Mouse (Mus musculus): ENCODE measurements around the gene Zfp287. TPM values are rescaled to one million over a fixed set of nuclear protein-coding genes. Genes with fewer than 3 reads are reported as not detected.

The Zfp287 gene
- polyA plus RNA-seq, 1 experiment from 2014 or later, result 25.2 TPM

DNA sequence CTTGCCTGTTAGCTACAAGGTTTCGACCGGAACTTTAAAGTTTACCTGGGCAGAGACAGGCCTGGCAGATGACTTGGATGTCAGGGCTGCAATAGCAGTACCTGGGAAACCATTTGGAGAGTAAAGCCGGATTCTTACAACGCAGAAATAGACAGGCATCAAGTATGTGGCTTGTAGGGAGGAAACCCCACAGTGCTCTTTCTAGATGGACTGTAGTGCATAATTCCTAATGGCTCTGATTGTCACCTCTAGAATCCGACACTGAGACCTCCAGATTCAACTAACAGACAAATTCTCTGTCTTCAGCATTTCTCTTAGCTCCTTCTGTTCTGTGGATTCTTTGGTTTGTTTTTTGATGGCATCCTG is 300 bp upstream of the Zfp287 start:
- H3K9me3 ChIP-seq (ENCODE audit: control insufficient read depth, low read length), result no peaks in the 10 kb centered on the region
- H3K4me1 ChIP-seq (ENCODE audit: control insufficient read depth, insufficient read depth, low read length), result peaks cover 13% of the 10 kb centered on the region
- H3K36me3 ChIP-seq (ENCODE audit: control insufficient read depth, insufficient read depth, low read length), result peaks cover 18% of the 10 kb centered on the region
- 4% methylated on average over 5 of the region's 5 CpGs for whole genome bisulfite sequencing
- H3K27me3 ChIP-seq (ENCODE audit: control insufficient read depth, insufficient read depth, low read length), result no peaks in the 10 kb centered on the region
- H3K9ac ChIP-seq (replicated peaks; ENCODE audit: low read length), result no peak overlapping the region; the same call in 1 of the 2 replicates
- H3K4me3 ChIP-seq (replicated peaks; ENCODE audit: low read depth, low read length), result peak overlapping the region; percentile 90
- ATAC-seq (ENCODE audit: low FRiP score, low TSS enrichment), result peak; percentile 29; the same call in 1 of the 2 replicates
- DNase-seq, result no peak
- peak overlapping the region; percentile 97 for H3K27ac ChIP-seq (replicated peaks; ENCODE audit: low read depth, low read length)
- H3K4me2 ChIP-seq (ENCODE audit: low read length), result peak overlapping the region; percentile 70

- Histone ChIP-seq H3K9ac (replicated peaks; ENCODE audit: low read length) (no peak overlapping the region), H3K9me3 (ENCODE audit: control insufficient read depth, low read length) (no peaks in the 10 kb centered on the region), H3K4me3 (replicated peaks; ENCODE audit: low read depth, low read length) (no peak overlapping the region), H3K27me3 (ENCODE audit: control insufficient read depth, insufficient read depth, low read length) (no peaks in the 10 kb centered on the region), H3K4me2 (ENCODE audit: low read length) (no peak overlapping the region), H3K36me3 (ENCODE audit: control insufficient read depth, insufficient read depth, low read length) (peaks cover 50% of the 10 kb centered on the region), H3K27ac (replicated peaks; ENCODE audit: low read depth, low read length) (no peak overlapping the region), H3K4me1 (ENCODE audit: control insufficient read depth, insufficient read depth, low read length) (peaks cover 13% of the 10 kb centered on the region)
- WGBS, result 96% methylated on average over 8 of the region's 8 CpGs
- ATAC-seq (ENCODE audit: low FRiP score, low TSS enrichment) (no peak), DNase-seq (no peak)
Observed at GRCm38 (mm10) chr11:62728276-62728675, 3.4 kb downstream of the Zfp287 start.

- no peak overlapping the region for H3K27ac ChIP-seq (replicated peaks; ENCODE audit: low read depth, low read length)
- H3K4me1 ChIP-seq (ENCODE audit: control insufficient read depth, insufficient read depth, low read length), result no peaks in the 10 kb centered on the region
- no peaks in the 10 kb centered on the region for H3K9me3 ChIP-seq (ENCODE audit: control insufficient read depth, low read length)
- WGBS, result 88% methylated on average over 5 of the region's 5 CpGs
- no peak for DNase-seq
- no peaks in the 10 kb centered on the region for H3K27me3 ChIP-seq (ENCODE audit: control insufficient read depth, insufficient read depth, low read length)
- H3K4me2 ChIP-seq (ENCODE audit: low read length), result no peak overlapping the region
- no peak overlapping the region for H3K4me3 ChIP-seq (replicated peaks; ENCODE audit: low read depth, low read length)
- no peak overlapping the region for H3K9ac ChIP-seq (replicated peaks; ENCODE audit: low read length)
- peaks cover 62% of the 10 kb centered on the region for H3K36me3 ChIP-seq (ENCODE audit: control insufficient read depth, insufficient read depth, low read length)
- ATAC-seq (ENCODE audit: low FRiP score, low TSS enrichment), result no peak
Observed at GRCm38 (mm10) chr11:62710657-62711056, 21.0 kb downstream of the Zfp287 start.

DNA sequence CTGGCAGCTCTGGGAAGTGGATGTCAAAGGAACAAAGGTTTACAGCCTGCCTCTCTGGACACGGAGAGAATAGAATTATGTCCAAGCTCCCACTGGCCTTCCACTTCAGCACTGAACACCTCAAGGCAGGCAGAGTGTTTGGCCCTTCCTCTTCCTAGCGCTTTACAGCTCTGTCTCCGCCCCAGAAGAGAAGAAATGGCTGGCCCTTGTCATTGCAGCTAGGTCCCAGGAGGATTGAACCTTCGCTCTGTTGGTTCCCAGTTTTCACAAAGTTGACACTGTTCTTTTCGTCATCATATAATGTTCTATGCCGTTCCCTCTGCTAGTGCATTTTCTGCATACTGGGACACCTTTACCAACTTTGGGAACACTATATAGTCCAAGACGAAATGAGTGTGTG is 23.5 kb downstream of the Zfp287 start:
- WGBS, result 80% methylated on average over 7 of the region's 7 CpGs
- H3K4me1 ChIP-seq (ENCODE audit: control insufficient read depth, insufficient read depth, low read length), result no peaks in the 10 kb centered on the region

DNA sequence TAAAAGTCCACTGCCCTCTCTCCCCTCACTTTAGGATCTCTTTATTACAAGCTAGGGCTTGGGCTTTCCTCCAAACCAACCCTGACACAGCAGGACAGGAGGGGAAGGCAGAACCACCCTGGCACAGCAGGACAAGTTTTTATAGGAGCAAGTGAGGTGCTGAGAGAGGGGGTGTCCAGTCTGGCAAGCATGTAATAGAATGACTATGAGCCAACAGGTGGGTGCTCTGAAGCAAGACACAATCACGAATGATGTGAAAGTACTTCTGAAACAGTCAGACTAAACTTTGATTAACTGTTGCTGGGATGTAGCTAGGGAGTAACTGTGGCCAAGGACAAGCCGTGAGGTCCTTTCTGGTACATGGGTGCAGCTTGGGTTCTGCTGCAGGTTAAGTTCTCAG is 25.6 kb downstream of the Zfp287 start:
- WGBS, result 93% methylated on average over 2 of the region's 2 CpGs
- DNase-seq (no peak), ATAC-seq (ENCODE audit: low FRiP score, low TSS enrichment) (no peak)
- Histone ChIP-seq H3K9ac (replicated peaks; ENCODE audit: low read length) (no peak overlapping the region), H3K4me2 (ENCODE audit: low read length) (no peak overlapping the region), H3K9me3 (ENCODE audit: control insufficient read depth, low read length) (no peaks in the 10 kb centered on the region), H3K4me3 (replicated peaks; ENCODE audit: low read depth, low read length) (no peak overlapping the region), H3K27me3 (ENCODE audit: control insufficient read depth, insufficient read depth, low read length) (no peaks in the 10 kb centered on the region), H3K4me1 (ENCODE audit: control insufficient read depth, insufficient read depth, low read length) (no peaks in the 10 kb centered on the region), H3K36me3 (ENCODE audit: control insufficient read depth, insufficient read depth, low read length) (peaks cover 27% of the 10 kb centered on the region), H3K27ac (replicated peaks; ENCODE audit: low read depth, low read length) (no peak overlapping the region)

More for the DNA sequence above, 23.5 kb downstream of the Zfp287 start:
- ATAC-seq (ENCODE audit: low FRiP score, low TSS enrichment), result no peak
- H3K4me2 ChIP-seq (ENCODE audit: low read length), result no peak overlapping the region
- no peak overlapping the region for H3K9ac ChIP-seq (replicated peaks; ENCODE audit: low read length)
- DNase-seq, result no peak
- no peaks in the 10 kb centered on the region for H3K27me3 ChIP-seq (ENCODE audit: control insufficient read depth, insufficient read depth, low read length)
- H3K9me3 ChIP-seq (ENCODE audit: control insufficient read depth, low read length), result no peaks in the 10 kb centered on the region
- no peak overlapping the region for H3K4me3 ChIP-seq (replicated peaks; ENCODE audit: low read depth, low read length)
- peaks cover 42% of the 10 kb centered on the region for H3K36me3 ChIP-seq (ENCODE audit: control insufficient read depth, insufficient read depth, low read length)
- no peak overlapping the region for H3K27ac ChIP-seq (replicated peaks; ENCODE audit: low read depth, low read length)

DNA sequence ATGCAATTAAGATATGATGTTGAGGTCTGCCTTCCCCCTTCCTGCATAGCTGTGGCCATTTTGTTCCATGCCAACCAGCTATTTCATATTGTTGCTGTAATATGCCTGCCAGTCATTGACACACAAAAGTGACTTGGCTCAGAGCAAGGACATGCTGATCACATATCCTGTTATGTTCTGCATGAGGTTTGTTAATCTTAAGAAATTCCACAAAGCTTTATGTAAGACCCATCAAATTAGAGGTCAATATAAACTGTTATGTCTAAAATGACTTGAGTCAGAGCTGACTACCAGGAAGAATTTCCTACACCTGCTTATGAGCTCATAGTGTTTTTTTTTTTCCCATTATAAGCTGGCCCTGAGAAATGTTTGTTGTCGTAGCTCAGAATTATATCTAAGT is 30.5 kb downstream of the Zfp287 start:
- no peaks in the 10 kb centered on the region for H3K4me1 ChIP-seq (ENCODE audit: control insufficient read depth, insufficient read depth, low read length)
- no peak overlapping the region for H3K9ac ChIP-seq (replicated peaks; ENCODE audit: low read length)
- H3K27ac ChIP-seq (replicated peaks; ENCODE audit: low read depth, low read length), result no peak overlapping the region
- H3K4me2 ChIP-seq (ENCODE audit: low read length), result no peak overlapping the region
- DNase-seq (no peak), ATAC-seq (ENCODE audit: low FRiP score, low TSS enrichment) (no peak)
- 86% methylated on average over 1 of the region's 1 CpGs for whole genome bisulfite sequencing
- H3K27me3 ChIP-seq (ENCODE audit: control insufficient read depth, insufficient read depth, low read length), result no peaks in the 10 kb centered on the region
- H3K4me3 ChIP-seq (replicated peaks; ENCODE audit: low read depth, low read length), result no peak overlapping the region
- no peaks in the 10 kb centered on the region for H3K9me3 ChIP-seq (ENCODE audit: control insufficient read depth, low read length)
- no peaks in the 10 kb centered on the region for H3K36me3 ChIP-seq (ENCODE audit: control insufficient read depth, insufficient read depth, low read length)

GRCm38 (mm10) chr11:62699749-62700148 is 32.0 kb downstream of the Zfp287 start:
- no peak overlapping the region for H3K27ac ChIP-seq (replicated peaks; ENCODE audit: low read depth, low read length)
- no peak overlapping the region for H3K4me3 ChIP-seq (replicated peaks; ENCODE audit: low read depth, low read length)
- H3K36me3 ChIP-seq (ENCODE audit: control insufficient read depth, insufficient read depth, low read length), result no peaks in the 10 kb centered on the region
- H3K27me3 ChIP-seq (ENCODE audit: control insufficient read depth, insufficient read depth, low read length), result no peaks in the 10 kb centered on the region
- no peaks in the 10 kb centered on the region for H3K4me1 ChIP-seq (ENCODE audit: control insufficient read depth, insufficient read depth, low read length)
- H3K4me2 ChIP-seq (ENCODE audit: low read length), result no peak overlapping the region
- 74% methylated on average over 4 of the region's 4 CpGs for WGBS
- H3K9me3 ChIP-seq (ENCODE audit: control insufficient read depth, low read length), result no peaks in the 10 kb centered on the region
- H3K9ac ChIP-seq (replicated peaks; ENCODE audit: low read length), result no peak overlapping the region
- ATAC-seq (ENCODE audit: low FRiP score, low TSS enrichment), result no peak
- DNase-seq, result peak; percentile 26

DNA sequence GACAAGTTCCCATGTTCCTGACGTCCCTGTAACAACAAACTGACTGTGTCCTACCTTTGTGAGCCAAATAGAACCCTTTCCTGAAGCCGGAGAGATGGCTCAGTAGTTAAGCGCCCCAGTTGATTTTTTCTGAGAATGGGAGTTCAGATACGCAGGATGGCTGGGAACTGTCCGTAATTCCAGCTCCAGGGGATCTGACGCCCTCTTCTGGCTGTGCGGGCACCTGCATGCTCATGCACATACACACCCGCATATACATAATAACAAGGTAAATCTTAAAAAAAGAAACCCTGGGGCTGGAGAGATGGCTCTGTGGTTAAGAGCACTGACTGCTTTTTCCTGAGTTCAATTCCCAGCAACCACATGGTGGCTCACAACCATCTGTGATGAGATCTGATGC is 36.6 kb downstream of the Zfp287 start:
- no peak overlapping the region for H3K4me2 ChIP-seq (ENCODE audit: low read length)
- no peaks in the 10 kb centered on the region for H3K9me3 ChIP-seq (ENCODE audit: control insufficient read depth, low read length)
- H3K4me3 ChIP-seq (replicated peaks; ENCODE audit: low read depth, low read length), result no peak overlapping the region
- no peaks in the 10 kb centered on the region for H3K4me1 ChIP-seq (ENCODE audit: control insufficient read depth, insufficient read depth, low read length)
- no peaks in the 10 kb centered on the region for H3K36me3 ChIP-seq (ENCODE audit: control insufficient read depth, insufficient read depth, low read length)
- H3K9ac ChIP-seq (replicated peaks; ENCODE audit: low read length), result no peak overlapping the region
- ATAC-seq (ENCODE audit: low FRiP score, low TSS enrichment) (no peak), DNase-seq (no peak)
- H3K27ac ChIP-seq (replicated peaks; ENCODE audit: low read depth, low read length), result no peak overlapping the region
- no peaks in the 10 kb centered on the region for H3K27me3 ChIP-seq (ENCODE audit: control insufficient read depth, insufficient read depth, low read length)
- WGBS, result 93% methylated on average over 8 of the region's 8 CpGs

GRCm38 (mm10) chr11:62693299-62694184 is 38.2 kb downstream of the Zfp287 start:
- H3K36me3 ChIP-seq (ENCODE audit: control insufficient read depth, insufficient read depth, low read length), result no peaks in the 10 kb centered on the region
- H3K4me1 ChIP-seq (ENCODE audit: control insufficient read depth, insufficient read depth, low read length), result no peaks in the 10 kb centered on the region
- no peak for ATAC-seq (ENCODE audit: low FRiP score, low TSS enrichment)
- 0 out of 2 replicates have a peak overlapping the region, but pooled peaks have one; percentile 32 for H3K27ac ChIP-seq (replicated peaks; ENCODE audit: low read depth, low read length)
- peak; percentile 93 for DNase-seq
- no peak overlapping the region for H3K9ac ChIP-seq (replicated peaks; ENCODE audit: low read length)
- no peak overlapping the region for H3K4me2 ChIP-seq (ENCODE audit: low read length)
- no peaks in the 10 kb centered on the region for H3K9me3 ChIP-seq (ENCODE audit: control insufficient read depth, low read length)
- WGBS, result 24% methylated on average over 9 of the region's 11 CpGs
- no peaks in the 10 kb centered on the region for H3K27me3 ChIP-seq (ENCODE audit: control insufficient read depth, insufficient read depth, low read length)
- no peak overlapping the region for H3K4me3 ChIP-seq (replicated peaks; ENCODE audit: low read depth, low read length)

Measured in midbrain, embryonic 14.5 days (tissue).